Mouse (Mus musculus) MEL (cell line): ENCODE results near the gene Dock7. TPM values are rescaled to one million over a fixed set of nuclear protein-coding genes. Genes with fewer than 3 reads are reported as not detected.
A peak's percentile ranks its signal among the peaks of the same experiment; 100 is the strongest.

Experiments
- DNase-seq: peaks from one replicate; pipeline ENCODE4 v3.0.0; 2011; ENCODE audit warnings: low read depth, low spot score
- H3K27ac ChIP-seq: 2 replicates; pipeline ENCODE4 v1.5.1; 2012; ENCODE audit warnings: low read depth, mild to moderate bottlenecking, control low read depth, low read length, moderate library complexity; ENCODE audit not compliant: control insufficient read depth
- H3K27me3 ChIP-seq, 2 experiments: fragments of 150-350 bp in 1 of 2; sonication (generic) in 1 of 2; 2 replicates each; pipeline ENCODE4 v1.6.1; 2012; ENCODE audit warnings: low read length in 2 of 2, mild to moderate bottlenecking in 2 of 2, improper control_type of control experiment in 1 of 2, moderate library complexity in 1 of 2; ENCODE audit not compliant: insufficient read depth in 2 of 2, control insufficient read depth in 1 of 2
- H3K36me3 ChIP-seq, 2 experiments: 2 replicates each; pipeline ENCODE4 v1.6.1; 2012 to 2014; ENCODE audit warnings: low read length in 2 of 2, improper control_type of control experiment in 1 of 2, inconsistent platforms in 1 of 2, mild to moderate bottlenecking in 1 of 2; ENCODE audit not compliant: insufficient read depth in 2 of 2, control insufficient read depth in 1 of 2
- H3K4me1 ChIP-seq, 2 experiments: fragments of 150-350 bp in 1 of 2; sonication (generic) in 1 of 2; 2 replicates each; pipeline ENCODE4 v1.6.1; 2012; ENCODE audit warnings: low read length in 2 of 2, improper control_type of control experiment in 1 of 2, mild to moderate bottlenecking in 1 of 2; ENCODE audit not compliant: insufficient read depth in 2 of 2, control insufficient read depth in 1 of 2
- H3K4me3 ChIP-seq, 2 experiments: fragments of 150-350 bp in 1 of 2; sonication (generic) in 1 of 2; 2 replicates each; pipeline ENCODE4 v1.5.1; 2012; ENCODE audit warnings: low read depth in 2 of 2, low read length in 2 of 2, mild to moderate bottlenecking in 2 of 2, moderate library complexity in 2 of 2, control low read depth in 1 of 2, improper control_type of control experiment in 1 of 2; ENCODE audit not compliant: control insufficient read depth in 1 of 2, insufficient read depth in 1 of 2
- H3K79me2 ChIP-seq: 2 replicates; pipeline ENCODE4 v1.6.1; 2012; ENCODE audit warnings: mild to moderate bottlenecking, low read length, moderate library complexity; ENCODE audit not compliant: control insufficient read depth, poor library complexity, insufficient read depth
- H3K9ac ChIP-seq: 2 replicates; pipeline ENCODE4 v1.6.1; 2012; ENCODE audit warnings: low read depth, mild to moderate bottlenecking, control low read depth, low read length, moderate library complexity; ENCODE audit not compliant: control insufficient read depth, poor library complexity, severe bottlenecking
- H3K9me3 ChIP-seq: fragments of 150-350 bp; sonication (generic); replicated peaks from 2 replicates; pipeline ENCODE4 v1.6.1; 2012; ENCODE audit warnings: mild to moderate bottlenecking, low read length, improper control_type of control experiment, moderate library complexity; ENCODE audit not compliant: insufficient read depth
- BHLHE40 ChIP-seq: IDR thresholded peaks from 2 replicates; pipeline ENCODE4 v1.6.1; 2012; ENCODE audit warnings: low read depth, mild to moderate bottlenecking, inconsistent platforms, low read length, improper control_type of control experiment, borderline replicate concordance
- CHD2 ChIP-seq: IDR thresholded peaks from 2 replicates; pipeline ENCODE4 v1.6.1; 2011; ENCODE audit warnings: low read length, improper control_type of control experiment
- CTCF ChIP-seq, 3 experiments: IDR thresholded peaks in 2 of 3; conservative IDR thresholded peaks in 1 of 3; 2 replicates each; pipeline ENCODE4 v1.5.1; 2011 to 2012; ENCODE audit warnings: low read length in 3 of 3, low read depth in 2 of 3, mild to moderate bottlenecking in 2 of 3, improper control_type of control experiment in 1 of 3, inconsistent platforms in 1 of 3, mixed read lengths in 1 of 3, moderate library complexity in 1 of 3; ENCODE audit not compliant: control insufficient read depth in 1 of 3, insufficient read depth in 1 of 3, poor library complexity in 1 of 3, severe bottlenecking in 1 of 3
- ELF1 ChIP-seq: IDR thresholded peaks from 2 replicates; pipeline ENCODE4 v1.6.1; 2014; ENCODE audit warnings: low read depth, mild to moderate bottlenecking, inconsistent platforms, low read length, improper control_type of control experiment, moderate library complexity
- ETS1 ChIP-seq: IDR thresholded peaks from 2 replicates; pipeline ENCODE4 v1.6.1; 2012; ENCODE audit warnings: low read depth, mild to moderate bottlenecking, inconsistent platforms, low read length, improper control_type of control experiment, moderate library complexity
- GATA1 ChIP-seq: IDR thresholded peaks from 2 replicates; pipeline ENCODE4 v1.6.1; 2011; ENCODE audit warnings: low read depth, low read length, improper control_type of control experiment
- MXI1 ChIP-seq: IDR thresholded peaks from 2 replicates; pipeline ENCODE4 v1.6.1; 2011; ENCODE audit warnings: mild to moderate bottlenecking, low read depth, low read length, improper control_type of control experiment
- MYC ChIP-seq: IDR thresholded peaks from 2 replicates; pipeline ENCODE4 v1.6.1; 2011; ENCODE audit warnings: low read depth, mild to moderate bottlenecking, low read length, improper control_type of control experiment, moderate library complexity
- NELFE ChIP-seq: IDR thresholded peaks from 2 replicates; pipeline ENCODE4 v1.6.1; 2011; ENCODE audit warnings: low read depth, low read length, improper control_type of control experiment
- SMC3 ChIP-seq: IDR thresholded peaks from 2 replicates; pipeline ENCODE4 v1.6.1; 2011; ENCODE audit warnings: low read depth, low read length, improper control_type of control experiment
- TBP ChIP-seq: IDR thresholded peaks from 2 replicates; pipeline ENCODE4 v1.8.0; 2011; ENCODE audit warnings: low read depth, low read length, improper control_type of control experiment
- ZC3H11A ChIP-seq: IDR thresholded peaks from 2 replicates; pipeline ENCODE4 v1.6.1; 2012; ENCODE audit warnings: low read depth, mild to moderate bottlenecking, inconsistent platforms, low read length, improper control_type of control experiment
- ZKSCAN1 ChIP-seq: IDR thresholded peaks from 2 replicates; pipeline ENCODE4 v1.6.1; 2012; ENCODE audit warnings: low read depth, mild to moderate bottlenecking, inconsistent platforms, low read length, improper control_type of control experiment, moderate library complexity
- polyA plus RNA-seq, 2 experiments: library from polyadenylated mRNA; stranded (reverse) in 1 of 2; unstranded in 1 of 2; fragments of >175 nt in 1 of 2; fragments of >200 nt in 1 of 2; gene quantifications; 2 replicates each; pipeline versions ENCODE4 v1.2.1 to v1.2.4; 2012; ENCODE audit warnings: low replicate concordance in 2 of 2, low read depth in 1 of 2; ENCODE audit not compliant: insufficient read length in 2 of 2, insufficient read depth in 1 of 2, missing spikeins in 1 of 2
- total RNA-seq: library from RNA; depleted of rRNA; stranded (reverse); fragments of 300-350 nt; gene quantifications from 2 replicates; pipeline ENCODE4 v1.2.3, GENCODE M21; 2012

Dock7 gene
- total and polyA plus RNA-seq, 3 experiments: 19.5 to 19.8 TPM; not detected in 1

- DNase-seq: no peak
- Histone ChIP-seq H3K4me1 (peaks cover 2 to 6% of the 10 kb centered on the region in 2 experiments; a peak in 3 of 4 replicates), H3K4me3 (no peak overlapping the region), H3K27me3 (peaks cover 3 to 7% of the 10 kb centered on the region in 2 experiments), H3K36me3 (peaks cover 0 to 11% of the 10 kb centered on the region in 2 experiments; a peak in 2 of 4 replicates), H3K27ac (no peak overlapping the region), H3K9me3 (no peaks in the 10 kb centered on the region), H3K79me2 (no peaks in the 10 kb centered on the region), H3K9ac (no peak overlapping the region)
- TF ChIP-seq ZC3H11A (no peak), CTCF (IDR thresholded peaks at IDR 0.05 in 2 of 3, conservative IDR thresholded peaks at IDR 0.05 in 1 of 3; ENCODE audit: control insufficient read depth in 1 of 3, insufficient read depth in 1 of 3, low read depth in 2 of 3, low read length in 3 of 3, poor library complexity in 1 of 3, severe bottlenecking in 1 of 3) (no peak), ZKSCAN1 (no peak), GATA1 (peak; percentile 40; the same call in 1 of the 2 replicates), ETS1 (no peak)
Observed at GRCm38 (mm10) chr4:99156641-99157307, 36.1 kb upstream of the Dock7 start.

- DNase-seq: peak; percentile 47
- Histone ChIP-seq H3K9me3 (no peaks in the 10 kb centered on the region), H3K79me2 (no peaks in the 10 kb centered on the region), H3K27me3 (0 out of 4 replicates have a peak, but pooled peaks cover 0 to 2% of the 10 kb centered on the region in 2 experiments), H3K27ac (no peak overlapping the region), H3K4me1 (peaks cover 2 to 5% of the 10 kb centered on the region in 2 experiments; a peak in 3 of 4 replicates), H3K4me3 (no peak overlapping the region), H3K36me3 (peaks cover 0 to 11% of the 10 kb centered on the region in 2 experiments; a peak in 2 of 4 replicates), H3K9ac (no peak overlapping the region)
- TF ChIP-seq TBP (no peak), GATA1 (peak; percentile 50)
Observed at GRCm38 (mm10) chr4:99151885-99152558, 31.3 kb upstream of the Dock7 start.

GRCm38 (mm10) chr4:99151434-99151833 lies 30.7 kb upstream of the Dock7 start:
- 0 out of 4 replicates have a peak, but pooled peaks cover 0 to 2% of the 10 kb centered on the region in 2 experiments for H3K27me3 ChIP-seq
- TF ChIP-seq SMC3 (no peak), TBP (no peak), ELF1 (no peak), MYC (no peak), CHD2 (no peak), MXI1 (no peak), BHLHE40 (no peak), NELFE (no peak)
- TF ChIP-seq, all 39 proteins: peak for 0
- Histone ChIP-seq H3K27ac (no peak overlapping the region), H3K4me1 (peaks cover under 1 to 2% of the 10 kb centered on the region in 2 experiments; a peak in 2 of 4 replicates), H3K36me3 (peaks cover 0 to 8% of the 10 kb centered on the region in 2 experiments; a peak in 2 of 4 replicates), H3K9me3 (no peaks in the 10 kb centered on the region), H3K9ac (no peak overlapping the region), H3K79me2 (no peaks in the 10 kb centered on the region), H3K4me3 (no peak overlapping the region)
- DNase-seq: no peak
